In genomic region chr3:30513314-30513997, GRCm38 (mm10) we compare ENCODE assay signal across 8 mouse cellular contexts. TPM values are rescaled to one million over a fixed set of nuclear protein-coding genes. Genes with fewer than 3 reads are reported as not detected.
DNase-seq lines count a peak whose midpoint lies in the region; ATAC-seq and TF ChIP-seq lines count a peak whose summit lies in the region.

No protein-coding gene starts in this region.

- H3K9me3 ChIP-seq in embryonic facial prominence, embryonic 13.5 days: no peaks in the 10 kb centered on the region
- H3K9me3 ChIP-seq in hindbrain, postnatal 0 days (ENCODE audit: low read length): no peaks in the 10 kb centered on the region
- no peaks in the 10 kb centered on the region for H3K9me3 ChIP-seq in midbrain, embryonic 16.5 days (replicated peaks; ENCODE audit: control insufficient read depth, low read length, poor library complexity, severe bottlenecking)

- peaks cover 28% of the 10 kb centered on the region for H3K4me1 ChIP-seq in embryonic facial prominence, embryonic 13.5 days
- H3K4me1 ChIP-seq in hindbrain, postnatal 0 days (ENCODE audit: insufficient read depth, low read length): 0 out of 2 replicates have a peak, but pooled peaks cover 4% of the 10 kb centered on the region
- peaks cover 15% of the 10 kb centered on the region for H3K4me1 ChIP-seq in midbrain, embryonic 16.5 days (ENCODE audit: control insufficient read depth, insufficient read depth, low read length)

- DNase-seq in kidney, adult 18-20 months: peak; percentile 16
- DNase-seq in kidney, postnatal 14 days: no peak
- DNase-seq in hindbrain, postnatal 0 days (ENCODE audit: low spot score): no peak
- no peak for DNase-seq in T-cell, adult 2 months (ENCODE audit: low spot score)
- no peak for DNase-seq in cerebellum, adult 11-12 months
- no peak for DNase-seq in urinary bladder, adult 2 months (ENCODE audit: low spot score)

- no peaks in the 10 kb centered on the region for H3K36me3 ChIP-seq in embryonic facial prominence, embryonic 13.5 days
- H3K36me3 ChIP-seq in hindbrain, postnatal 0 days (ENCODE audit: insufficient read depth, low read length): no peaks in the 10 kb centered on the region
- H3K36me3 ChIP-seq in midbrain, embryonic 16.5 days (ENCODE audit: control insufficient read depth, insufficient read depth, low read length): no peaks in the 10 kb centered on the region

- ATAC-seq in embryonic facial prominence, embryonic 13.5 days (ENCODE audit: insufficient number of reproducible peaks, insufficient read depth, low FRiP score, low TSS enrichment, low read depth): no peak
- no peak for ATAC-seq in hindbrain, postnatal 0 days
- ATAC-seq in midbrain, embryonic 16.5 days: no peak

- no peak for TF ChIP-seq CTCF in hindbrain, postnatal 0 days (IDR thresholded peaks at IDR 0.05; ENCODE audit: low read depth)

- peak overlapping the region; percentile 57; the same call in 1 of the 2 replicates for H3K9ac ChIP-seq in embryonic facial prominence, embryonic 13.5 days
- H3K9ac ChIP-seq in hindbrain, postnatal 0 days (replicated peaks; ENCODE audit: low read length): no peak overlapping the region
- no peak overlapping the region for H3K9ac ChIP-seq in midbrain, embryonic 16.5 days (ENCODE audit: low read depth, low read length)

- peak overlapping the region; percentile 77 for H3K4me2 ChIP-seq in embryonic facial prominence, embryonic 13.5 days
- H3K4me2 ChIP-seq in hindbrain, postnatal 0 days (ENCODE audit: low read depth, low read length): peak overlapping the region; percentile 54
- H3K4me2 ChIP-seq in midbrain, embryonic 16.5 days (ENCODE audit: low read length): peak overlapping the region; percentile 63

- H3K4me3 ChIP-seq in embryonic facial prominence, embryonic 13.5 days: peak overlapping the region; percentile 43
- peak overlapping the region; percentile 30; the same call in 1 of the 2 replicates for H3K4me3 ChIP-seq in hindbrain, postnatal 0 days (ENCODE audit: low read length)
- H3K4me3 ChIP-seq in midbrain, embryonic 16.5 days (ENCODE audit: low read depth, low read length): no peak overlapping the region

- 4% methylated on average over 16 of the region's 16 CpGs for WGBS in embryonic facial prominence, embryonic 13.5 days
- WGBS in hindbrain, postnatal 0 days: 10% methylated on average over 16 of the region's 16 CpGs
- WGBS in midbrain, embryonic 16.5 days: 7% methylated on average over 16 of the region's 16 CpGs

- H3K27ac ChIP-seq in embryonic facial prominence, embryonic 13.5 days: no peak overlapping the region
- no peak overlapping the region for H3K27ac ChIP-seq in hindbrain, postnatal 0 days
- H3K27ac ChIP-seq in midbrain, embryonic 16.5 days (ENCODE audit: low read length): no peak overlapping the region

- H3K27me3 ChIP-seq in embryonic facial prominence, embryonic 13.5 days: peaks cover 88% of the 10 kb centered on the region
- peaks cover 69% of the 10 kb centered on the region for H3K27me3 ChIP-seq in hindbrain, postnatal 0 days (ENCODE audit: insufficient read depth, low read length)
- peaks cover 45% of the 10 kb centered on the region for H3K27me3 ChIP-seq in midbrain, embryonic 16.5 days (ENCODE audit: control insufficient read depth, insufficient read depth, low read depth, low read length)

RNA-seq across cellular contexts. Expression of gene Mecom, which starts 34.4 kb away (rescaled TPM):
- 10.3 and 15.5 TPM in 2 replicates for polyA plus RNA-seq in embryonic facial prominence, embryonic 13.5 days (2015; fragmentation: Nextera tagmentation; extraction: Ambion mirVana)
- total RNA-seq in hindbrain, postnatal 0 days (2014; rRNA removed): 6.9 and 8.3 TPM in 2 replicates
- 4.1 and 4.5 TPM in 2 replicates for polyA plus RNA-seq in hindbrain, postnatal 0 days (2015; fragmentation: Nextera tagmentation; extraction: Ambion mirVana)
- polyA plus RNA-seq in midbrain, embryonic 16.5 days (2015; fragmentation: Nextera tagmentation; extraction: Ambion mirVana): 4.0 and 5.3 TPM in 2 replicates
- 48.8 and 53.3 TPM in 2 replicates for polyA plus RNA-seq in urinary bladder, adult 2 months (2012; rRNA removed)
